Mouse (Mus musculus) testis, adult 2 months (tissue): Measurements from ENCODE around the gene Brd3os. TPM values are rescaled to one million over a fixed set of nuclear protein-coding genes. Genes with fewer than 3 reads are reported as not detected.

Experiments used
- H3K27ac ChIP-seq: fragments of 200-500 bp; 2 replicates; pipeline ENCODE4 v1.5.1; 2012; ENCODE audit warnings: low read depth, low read length; ENCODE audit not compliant: control insufficient read depth, insufficient read depth
- H3K27me3 ChIP-seq: fragments of 200-500 bp; 2 replicates; pipeline ENCODE4 v1.6.1; 2012; ENCODE audit warnings: mild to moderate bottlenecking, low read length, moderate library complexity; ENCODE audit not compliant: control insufficient read depth, insufficient read depth
- H3K36me3 ChIP-seq: fragments of 200-500 bp; 2 replicates; pipeline ENCODE4 v1.6.1; 2012; ENCODE audit warnings: mild to moderate bottlenecking, low read length; ENCODE audit not compliant: control insufficient read depth, insufficient read depth
- H3K4me1 ChIP-seq: fragments of 200-500 bp; 2 replicates; pipeline ENCODE4 v1.6.1; 2012; ENCODE audit warnings: low read length; ENCODE audit not compliant: control insufficient read depth, insufficient read depth
- H3K4me3 ChIP-seq: fragments of 200-500 bp; 2 replicates; pipeline ENCODE4 v1.5.1; 2012; ENCODE audit warnings: low read depth, mild to moderate bottlenecking, low read length, moderate library complexity, mixed read lengths; ENCODE audit not compliant: control insufficient read depth
- CTCF ChIP-seq: fragments of 200-500 bp; IDR thresholded peaks from 2 replicates; pipeline ENCODE4 v1.5.1; 2012; ENCODE audit warnings: low read depth, mild to moderate bottlenecking, inconsistent platforms, low read length, moderate library complexity; ENCODE audit not compliant: control insufficient read depth, insufficient read depth, insufficient replicate concordance
- POLR2A ChIP-seq: fragments of 200-500 bp; IDR thresholded peaks from 2 replicates; pipeline ENCODE4 v1.6.1; 2012; ENCODE audit warnings: low read depth, mild to moderate bottlenecking, inconsistent platforms, low read length, moderate library complexity; ENCODE audit not compliant: control insufficient read depth
- polyA plus RNA-seq: library from polyadenylated mRNA; depleted of rRNA; stranded (reverse); fragments of >200 nt; gene quantifications from 2 replicates; pipeline ENCODE4 v1.2.3, GENCODE M21; 2012

Gene Brd3os
- polyA plus RNA-seq, 1 experiment: 9.7 TPM

- no peaks in the 10 kb centered on the region for H3K36me3 ChIP-seq
- H3K4me1 ChIP-seq: peaks cover 14% of the 10 kb centered on the region
- H3K4me3 ChIP-seq: no peak overlapping the region
- TF ChIP-seq POLR2A (no peak), CTCF (no peak)
- H3K27ac ChIP-seq: no peak overlapping the region
- H3K27me3 ChIP-seq: no peaks in the 10 kb centered on the region
Observed at GRCm38 (mm10) chr2:27470535-27470934, 28.4 kb downstream of the Brd3os start.

GRCm38 (mm10) chr2:27471170-27471584, 29.1 kb downstream of the Brd3os start:
- TF ChIP-seq CTCF: no peak
- TF ChIP-seq POLR2A: no peak
- H3K27ac ChIP-seq: no peak overlapping the region
- H3K36me3 ChIP-seq: no peaks in the 10 kb centered on the region
- H3K4me3 ChIP-seq: no peak overlapping the region
- H3K4me1 ChIP-seq: peaks cover 18% of the 10 kb centered on the region
- no peaks in the 10 kb centered on the region for H3K27me3 ChIP-seq

GRCm38 (mm10) chr2:27473061-27473765, 31.1 kb downstream of the Brd3os start:
- no peak overlapping the region for H3K4me3 ChIP-seq
- TF ChIP-seq CTCF: no peak
- TF ChIP-seq POLR2A: no peak
- H3K27ac ChIP-seq: no peak overlapping the region
- peaks cover 25% of the 10 kb centered on the region for H3K4me1 ChIP-seq
- H3K27me3 ChIP-seq: no peaks in the 10 kb centered on the region
- no peaks in the 10 kb centered on the region for H3K36me3 ChIP-seq

GRCm38 (mm10) chr2:27473911-27474310, 31.8 kb downstream of the Brd3os start:
- TF ChIP-seq POLR2A (no peak), CTCF (no peak)
- Histone ChIP-seq H3K27me3 (no peaks in the 10 kb centered on the region), H3K27ac (no peak overlapping the region), H3K36me3 (no peaks in the 10 kb centered on the region), H3K4me1 (peaks cover 25% of the 10 kb centered on the region), H3K4me3 (peak overlapping the region; percentile 15; the same call in 1 of the 2 replicates)

GRCm38 (mm10) chr2:27474621-27475484, 32.7 kb downstream of the Brd3os start:
- Histone ChIP-seq H3K36me3 (no peaks in the 10 kb centered on the region), H3K4me3 (peak overlapping the region; percentile 89), H3K27me3 (no peaks in the 10 kb centered on the region), H3K4me1 (peaks cover 25% of the 10 kb centered on the region), H3K27ac (peak overlapping the region; percentile 81)
- no peak for TF ChIP-seq POLR2A
- TF ChIP-seq CTCF: no peak

GRCm38 (mm10) chr2:27475495-27476302, 33.6 kb downstream of the Brd3os start:
- H3K27ac ChIP-seq: peak overlapping the region; percentile 81
- H3K4me1 ChIP-seq: peaks cover 25% of the 10 kb centered on the region
- H3K27me3 ChIP-seq: no peaks in the 10 kb centered on the region
- no peaks in the 10 kb centered on the region for H3K36me3 ChIP-seq
- peak overlapping the region; percentile 89 for H3K4me3 ChIP-seq
- TF ChIP-seq CTCF (no peak), POLR2A (peak; percentile 46)
